Mouse (Mus musculus) spleen, postnatal 36 days (tissue): ENCODE measurements at regions not wholly inside any gene's neighbourhood (a gene's known extent, or its start where the extent isn't known, plus 50 kb on each side); places are given as distances from the start of the nearest gene placed in this dataset.

ENCODE experiments used
- DNase-seq, 2 experiments: peaks; one replicate each; pipeline ENCODE4 v3.0.0; 2022; ENCODE audit warnings: low spot score in 2 of 2, mixed read lengths in 1 of 2

GRCm38 (mm10) chr10:96309766-96310165 is 173.4 kb downstream of the Gm5426 start:
- DNase-seq, result no peak

DNA sequence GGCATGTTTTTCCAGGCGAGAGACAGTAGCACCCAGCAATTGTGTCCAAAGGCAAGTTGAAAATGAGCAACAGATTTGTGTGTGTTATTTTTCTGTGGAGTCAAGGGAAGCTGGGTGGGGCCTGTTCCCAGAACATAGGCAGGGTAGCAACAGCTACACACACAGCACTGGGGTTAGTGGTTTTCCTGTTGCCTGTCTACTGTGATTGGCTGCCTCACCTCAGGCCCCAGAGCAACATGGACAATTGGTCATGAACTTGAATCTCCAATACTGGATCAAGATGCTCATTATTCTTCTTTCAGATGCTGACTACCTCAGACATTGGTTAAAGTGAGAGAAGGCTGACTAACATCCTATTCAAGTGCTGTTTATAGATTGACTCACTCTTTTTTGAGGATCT is 188.9 kb downstream of the Gm5426 start:
- DNase-seq, result no peak

- peak; percentile 63 to 75 for DNase-seq
Observed at GRCm38 (mm10) chr10:96330639-96331487, 194.5 kb downstream of the Gm5426 start.

DNA sequence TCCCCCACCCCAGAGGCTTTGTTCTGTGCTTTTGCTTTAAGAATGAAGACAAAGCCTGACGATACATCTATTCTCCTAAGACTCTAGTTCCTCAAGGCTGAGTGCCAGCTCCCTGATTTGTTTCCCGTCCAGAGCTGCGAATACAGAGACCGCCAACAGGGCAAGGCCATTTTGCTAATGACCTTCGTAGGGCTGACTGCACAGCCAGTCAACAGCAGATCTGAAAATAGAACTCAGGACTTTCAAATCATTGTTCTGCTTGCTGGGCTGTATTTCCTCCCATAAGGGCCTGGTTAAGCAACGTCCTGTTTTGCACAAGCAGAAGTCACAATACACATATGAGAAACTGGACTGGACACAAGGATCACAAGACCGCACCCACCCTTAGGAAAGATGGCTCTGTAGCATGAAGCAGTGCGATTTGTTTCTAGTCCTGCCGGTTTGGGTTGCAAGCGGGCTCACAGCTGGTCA is 196.4 kb downstream of the Gm5426 start:
- DNase-seq, result peak; percentile 86 to 87

DNA sequence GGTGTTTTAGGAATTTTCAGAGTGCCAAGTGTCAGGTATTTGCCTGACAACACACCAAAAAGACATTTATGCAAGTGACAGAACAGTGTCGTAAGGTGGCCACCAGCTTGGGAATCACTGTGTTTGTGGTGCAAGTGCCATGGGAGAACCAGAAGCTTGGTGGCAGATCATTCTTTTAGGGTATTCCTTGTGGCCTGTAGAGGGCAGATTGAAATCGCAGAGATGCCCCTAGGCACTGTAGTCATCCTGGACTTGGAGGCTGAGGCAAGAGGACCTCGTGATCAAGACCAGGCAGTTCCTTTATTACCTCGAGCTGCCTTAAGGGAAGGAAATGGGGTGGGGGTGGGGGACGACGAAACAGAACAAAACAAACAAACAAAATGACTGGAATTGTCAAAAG is 196.8 kb downstream of the Gm5426 start:
- peak; percentile 86 for DNase-seq

DNA sequence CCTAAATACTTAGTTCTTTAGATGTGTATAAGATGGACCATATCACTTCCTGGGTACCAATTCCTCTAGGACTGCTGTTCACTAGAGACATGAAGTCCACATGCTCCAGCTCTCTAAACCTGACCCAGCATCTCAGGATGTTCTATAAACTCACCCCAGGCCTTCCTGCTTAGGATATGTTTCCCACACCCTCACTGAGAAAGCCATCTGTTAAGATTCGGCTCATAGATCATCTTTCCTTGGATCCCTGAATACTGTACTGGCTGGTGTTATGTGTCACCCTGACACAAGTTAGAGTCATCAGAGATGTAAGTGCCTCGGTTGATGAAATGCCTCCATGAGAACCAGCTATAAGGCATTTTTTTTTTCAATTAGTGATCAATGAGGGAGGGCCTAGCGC is 199.9 kb downstream of the Gm5426 start:
- DNase-seq, result no peak

- no peak for DNase-seq
Observed at GRCm38 (mm10) chr10:96337088-96337666, 200.8 kb downstream of the Gm5426 start.

GRCm38 (mm10) chr10:96337797-96338608 is 201.6 kb downstream of the Gm5426 start:
- no peak for DNase-seq

GRCm38 (mm10) chr10:96338609-96338978 is 202.2 kb downstream of the Gm5426 start:
- no peak for DNase-seq

DNA sequence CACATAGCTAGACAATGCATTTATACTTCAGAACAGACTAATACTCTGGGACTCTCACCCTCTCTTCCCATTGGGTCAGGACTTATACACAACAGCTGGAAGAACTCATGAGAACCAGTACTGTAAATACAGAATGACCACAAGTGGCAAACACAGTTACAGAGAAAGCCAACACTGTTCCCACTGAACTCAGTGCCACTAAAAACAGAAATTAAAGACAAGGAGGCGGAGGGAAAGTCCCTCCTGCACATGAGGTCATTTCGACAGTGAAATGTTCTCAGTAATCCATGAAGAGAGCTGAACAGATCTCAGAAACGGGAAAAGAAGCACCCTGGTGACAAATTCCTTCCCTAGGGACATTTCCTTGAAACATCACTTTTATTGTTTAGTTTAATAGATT is 206.1 kb downstream of the Gm5426 start:
- DNase-seq, result no peak

DNA sequence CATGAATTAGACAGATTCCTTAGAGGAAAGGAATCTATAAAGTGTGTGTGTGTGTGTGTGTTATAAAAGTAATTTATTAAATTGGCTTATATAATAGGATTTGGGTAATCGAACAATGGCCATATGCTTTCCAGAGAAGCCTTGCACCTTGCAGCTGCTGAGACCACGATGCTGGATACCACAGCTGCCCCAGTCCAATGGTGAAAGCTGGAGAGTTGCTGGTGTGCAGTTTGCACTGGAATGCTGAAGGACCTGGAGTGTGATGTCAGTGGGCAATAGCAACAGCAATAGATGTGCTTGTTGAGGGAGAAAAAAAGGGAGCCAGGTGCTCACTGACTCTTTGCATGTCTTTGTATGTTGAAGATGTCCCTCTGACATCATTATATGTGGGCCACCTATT is 207.3 kb downstream of the Gm5426 start:
- no peak for DNase-seq

- DNase-seq, result no peak
Observed at GRCm38 (mm10) chr10:96350692-96351091, 214.3 kb downstream of the Gm5426 start.

DNA sequence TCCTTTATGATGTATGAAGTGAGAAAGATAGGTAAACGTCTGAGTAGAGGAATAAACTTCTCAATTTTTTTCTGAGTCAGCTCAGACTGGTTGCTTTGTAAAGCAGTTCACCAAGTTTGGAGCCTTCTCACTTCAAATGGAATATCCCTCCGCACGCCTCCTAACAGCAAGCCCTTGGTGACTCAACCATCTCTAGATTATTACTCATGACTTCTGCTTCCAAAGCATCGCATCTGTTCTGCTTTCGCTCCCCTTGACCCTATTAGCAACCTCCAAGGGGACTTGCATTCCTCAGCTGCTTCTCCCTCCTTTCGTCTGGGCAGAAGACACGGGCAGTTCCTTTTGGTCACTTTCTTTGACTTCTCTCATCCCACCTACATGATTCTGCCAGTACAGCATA is 214.9 kb downstream of the Gm5426 start:
- DNase-seq, result no peak

DNA sequence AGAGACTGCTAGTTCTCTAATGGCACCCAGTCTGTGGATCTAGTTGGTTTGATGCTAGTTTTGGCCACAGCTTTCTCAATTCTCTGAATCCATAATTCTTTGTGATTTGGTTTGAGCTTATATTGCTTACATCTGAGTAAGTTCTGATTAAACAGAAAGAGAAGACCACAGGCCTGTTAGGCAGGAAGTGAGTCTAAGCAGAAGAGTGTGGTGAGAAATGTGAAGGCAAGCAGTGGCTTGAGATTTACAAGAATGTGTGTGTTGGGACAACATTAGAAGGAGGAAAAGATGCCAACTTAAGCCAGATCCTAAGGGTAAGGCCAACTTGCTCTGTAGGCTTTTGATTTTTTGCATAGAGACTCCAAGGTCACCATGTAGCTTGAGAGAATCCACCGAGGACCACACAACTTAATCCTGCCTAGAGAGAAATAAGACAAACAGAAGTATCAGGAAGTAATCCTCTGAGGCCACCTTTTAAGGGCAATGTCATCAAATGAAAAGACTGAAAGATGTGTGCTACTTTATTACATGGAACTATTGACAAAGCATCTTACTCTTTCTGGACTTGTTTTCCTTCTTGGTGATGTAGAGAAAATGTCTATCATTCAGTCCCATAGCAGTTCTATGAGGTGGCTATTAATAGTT is 220.7 kb downstream of the Gm5426 start:
- no peak for DNase-seq

DNA sequence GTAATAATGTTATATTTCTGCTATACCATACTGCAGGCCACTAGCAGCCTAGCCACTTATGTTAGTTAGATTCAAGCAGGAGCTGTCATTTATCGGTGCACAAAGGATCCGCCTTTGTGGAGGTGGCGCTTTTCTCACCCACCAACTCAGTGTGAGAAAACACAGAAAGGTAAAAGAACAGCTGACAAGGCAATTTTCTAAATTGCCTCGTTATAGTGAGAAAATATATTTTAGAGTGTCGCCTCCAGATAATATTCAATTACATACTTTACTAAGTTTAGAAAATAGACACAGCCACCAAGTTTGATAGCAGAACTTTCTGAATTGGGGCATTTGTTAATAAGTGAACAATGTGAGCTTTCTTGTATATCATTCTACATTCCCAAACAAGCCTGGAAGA is 221.2 kb downstream of the Gm5426 start:
- no peak for DNase-seq

DNA sequence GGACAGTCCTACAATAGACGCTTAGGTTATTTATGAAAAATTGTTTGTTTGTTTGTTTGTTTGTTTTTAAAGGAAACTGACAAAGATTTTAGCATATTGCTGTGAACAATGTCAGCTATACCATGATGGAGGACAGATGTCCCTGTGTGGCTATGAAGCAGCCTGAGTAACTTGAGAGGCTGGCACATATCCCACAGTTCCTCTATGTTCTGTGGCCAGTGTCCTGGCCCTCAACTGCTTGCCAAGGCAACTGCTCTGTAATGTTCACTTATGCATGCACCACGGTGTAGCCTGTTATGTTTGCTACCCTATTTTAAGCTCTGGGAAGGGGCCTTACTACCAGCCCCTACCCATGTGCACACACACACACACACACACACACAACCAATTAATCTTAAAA is 222.6 kb downstream of the Gm5426 start:
- no peak for DNase-seq

- DNase-seq, result no peak
Observed at GRCm38 (mm10) chr10:96362211-96362610, 225.8 kb downstream of the Gm5426 start.

- peak in 1 of 2 experiments; percentile 45 for DNase-seq
Observed at GRCm38 (mm10) chr10:96363867-96364266, 227.5 kb downstream of the Gm5426 start.

DNA sequence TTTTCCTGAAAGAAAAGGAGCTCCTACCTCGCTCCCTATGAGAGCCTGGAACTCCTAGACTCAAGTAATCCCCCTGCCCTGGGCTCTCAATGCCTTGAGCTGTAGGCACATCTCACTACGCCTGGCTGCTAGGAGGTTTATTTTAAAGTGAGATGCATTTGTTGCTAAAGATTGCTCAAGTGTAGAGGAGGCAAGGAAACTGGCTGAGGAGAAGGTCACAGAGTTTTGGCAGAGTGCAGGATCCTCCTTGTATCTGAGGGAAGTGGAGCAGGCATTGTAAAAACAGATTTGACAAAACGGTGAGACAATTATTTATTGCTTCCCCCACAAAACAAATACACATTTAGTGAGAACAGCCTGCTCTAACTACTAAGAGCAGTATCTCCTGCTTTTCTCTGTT is 228.7 kb downstream of the Gm5426 start:
- DNase-seq, result no peak

- DNase-seq, result no peak
Observed at GRCm38 (mm10) chr10:96366871-96367270, 230.5 kb downstream of the Gm5426 start.

DNA sequence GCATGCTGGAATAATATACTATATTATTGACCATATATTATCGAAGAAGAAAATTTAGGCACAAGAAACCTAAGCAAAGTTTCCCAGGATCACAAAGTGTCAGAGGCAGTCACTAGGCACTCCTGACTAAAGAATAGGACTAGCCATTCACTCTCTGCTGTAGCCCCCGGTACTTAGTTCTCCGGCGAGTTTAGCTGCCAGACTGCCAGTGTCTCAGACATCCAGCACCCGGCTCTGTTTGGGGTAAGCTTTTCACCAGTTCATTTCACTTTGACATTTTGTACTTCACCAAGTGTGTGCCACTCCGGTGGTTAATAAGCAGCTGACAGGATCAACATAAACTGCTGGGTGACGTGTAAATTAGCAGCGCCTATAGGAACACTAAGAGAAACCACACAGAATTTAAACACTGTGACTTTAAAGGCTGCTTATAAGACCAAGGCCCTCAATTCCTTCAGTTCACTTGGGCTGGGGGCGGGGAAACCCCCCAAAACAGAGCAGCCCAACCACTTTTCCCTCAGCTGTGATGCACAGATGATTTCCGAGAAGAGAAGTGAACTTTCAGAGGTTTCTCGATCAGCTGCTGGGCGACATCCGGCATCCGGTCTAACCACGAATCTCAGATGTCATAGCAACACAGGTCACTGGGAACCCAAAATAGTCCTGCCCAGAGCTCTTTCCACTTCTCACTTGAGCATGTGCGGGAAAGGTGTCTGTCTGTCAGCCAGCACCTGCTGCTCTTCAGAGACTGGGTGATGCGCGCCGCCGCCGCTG is 234.3 kb downstream of the Gm5426 start:
- DNase-seq, result peak; percentile 96
